Mouse (Mus musculus): ENCODE results near the gene Prkce. TPM values are rescaled to one million over a fixed set of nuclear protein-coding genes. Genes with fewer than 3 reads are reported as not detected.
A peak's percentile ranks its signal among the peaks of the same experiment; 100 is the strongest.

The Prkce gene
- polyA plus RNA-seq, 1 experiment from 2014 or later, result 6.6 TPM

DNA sequence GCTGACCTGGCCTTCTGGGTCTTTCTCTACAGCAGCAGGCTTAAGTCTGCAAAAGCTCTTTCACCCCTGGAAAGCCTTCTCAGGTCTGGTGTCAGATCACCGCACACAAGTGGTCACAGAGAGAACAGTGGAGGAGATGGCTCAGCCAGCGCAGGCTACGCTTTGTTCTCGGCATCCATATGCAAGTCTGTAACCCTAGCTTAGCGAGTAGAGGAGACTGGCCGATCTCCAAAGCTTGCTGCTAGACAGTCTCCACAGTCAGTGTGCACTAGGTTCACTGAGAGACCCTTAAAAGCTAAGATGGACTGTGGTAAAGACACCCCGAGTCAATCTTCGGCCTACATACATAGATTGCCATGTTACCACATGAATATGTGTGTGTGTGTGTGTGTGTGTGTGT is 164.2 kb downstream of the Prkce start:
- ATAC-seq (no peak), DNase-seq (ENCODE audit: low read depth, low spot score) (no peak)
- no peak for TF ChIP-seq CTCF (IDR thresholded peaks at IDR 0.05)
- in situ Hi-C loops (cut with MboI; ENCODE audit: low pct_unique_long_range_greater_than_20kb), result no loop called here
- CTCF ChIA-PET, result no interaction called here
- no peaks in the 10 kb centered on the region for H3K27me3 ChIP-seq
- POLR2A ChIA-PET, result interaction anchor here (0.7 kb wide), 1 partner anchor 157 kb away, joined by 4 read pairs; no protein-coding TSS in a partner anchor

DNA sequence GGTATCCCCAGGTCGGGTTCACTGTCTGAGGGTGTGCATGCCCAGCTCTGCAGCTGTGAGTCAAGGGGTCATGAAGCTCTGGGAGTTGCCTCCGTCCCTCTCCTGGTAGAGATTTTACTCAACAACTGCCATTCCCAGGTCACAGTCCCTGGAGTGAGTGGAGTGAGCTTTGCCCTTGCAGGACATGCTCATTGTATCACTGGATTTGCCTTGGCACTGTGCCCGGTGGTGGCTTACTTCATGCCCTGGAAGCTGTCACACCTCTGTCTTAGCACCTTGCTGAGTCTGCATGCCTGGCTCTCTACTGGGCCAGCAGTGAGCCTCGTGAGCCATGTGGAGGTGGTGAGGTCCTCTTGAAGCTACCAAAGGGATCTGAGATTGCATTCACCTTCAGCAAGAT is 167.4 kb downstream of the Prkce start:
- no peak for TF ChIP-seq CTCF (IDR thresholded peaks at IDR 0.05)
- CTCF ChIA-PET, result interaction anchor here (1.2 to 3.2 kb wide), 2 partner anchors 10 to 21 kb away, joined by 3 to 9 read pairs; no protein-coding TSS in a partner anchor
- in situ Hi-C loops (cut with MboI; ENCODE audit: low pct_unique_long_range_greater_than_20kb), result no loop called here
- POLR2A ChIA-PET, result no interaction called here
- DNase-seq (ENCODE audit: low read depth, low spot score), result no peak
- ATAC-seq, result no peak
- no peaks in the 10 kb centered on the region for H3K27me3 ChIP-seq

DNA sequence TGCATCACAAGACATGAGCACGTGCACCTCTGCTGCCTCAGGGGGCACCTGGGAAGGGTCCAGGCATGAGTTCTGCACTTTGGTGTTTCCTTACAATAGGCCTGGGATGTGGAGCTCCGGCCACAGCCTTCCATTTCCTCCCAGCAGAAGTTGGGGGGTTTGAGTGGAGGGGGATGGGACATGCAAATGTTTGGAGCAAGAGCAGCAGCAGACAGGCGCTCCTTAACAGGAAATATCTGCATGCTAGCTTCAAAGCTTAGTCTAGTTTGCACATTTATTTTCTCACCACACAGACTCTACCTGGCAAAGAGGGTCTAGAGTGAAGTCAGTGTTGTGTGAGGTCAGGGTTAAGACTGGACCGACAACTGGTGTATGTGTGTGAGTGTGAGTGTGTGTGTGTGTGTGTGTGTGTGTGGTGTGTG is 169.1 kb downstream of the Prkce start:
- DNase-seq (ENCODE audit: low read depth, low spot score) (no peak), ATAC-seq (no peak)
- TF ChIP-seq CTCF (IDR thresholded peaks at IDR 0.05), result no peak
- H3K27me3 ChIP-seq, result no peaks in the 10 kb centered on the region
- ChIA-PET POLR2A (no interaction called here), CTCF (interaction anchor here (0.7 kb wide), 1 partner anchor 108 kb away, joined by 3 read pairs; no protein-coding TSS in a partner anchor)
- in situ Hi-C loops (cut with MboI; ENCODE audit: low pct_unique_long_range_greater_than_20kb), result no loop called here

DNA sequence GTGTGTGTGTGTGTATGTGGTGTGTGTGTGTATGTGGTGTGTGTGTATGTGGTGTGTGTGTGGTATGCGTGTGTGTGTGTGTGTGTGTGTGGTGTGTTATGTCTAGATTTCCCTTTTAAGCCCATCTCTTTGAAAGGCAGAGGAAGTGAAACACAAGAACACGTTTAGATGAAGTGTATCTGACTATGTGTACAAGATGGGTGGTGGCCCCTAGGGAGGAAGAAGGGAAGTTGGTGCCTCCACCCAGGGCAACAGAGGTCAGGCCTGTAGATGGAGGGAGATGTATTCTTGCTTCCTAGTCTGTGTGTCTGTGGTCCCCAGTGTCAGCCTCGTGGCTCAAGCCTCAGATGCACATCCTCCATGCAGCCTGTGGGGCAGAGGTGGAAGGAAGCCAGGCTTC is 169.5 kb downstream of the Prkce start:
- in situ Hi-C loops (cut with MboI; ENCODE audit: low pct_unique_long_range_greater_than_20kb), result no loop called here
- ChIA-PET CTCF (no interaction called here), POLR2A (no interaction called here)
- no peaks in the 10 kb centered on the region for H3K27me3 ChIP-seq
- no peak for DNase-seq (ENCODE audit: low read depth, low spot score)
- no peak for ATAC-seq
- no peak for TF ChIP-seq CTCF (IDR thresholded peaks at IDR 0.05)

DNA sequence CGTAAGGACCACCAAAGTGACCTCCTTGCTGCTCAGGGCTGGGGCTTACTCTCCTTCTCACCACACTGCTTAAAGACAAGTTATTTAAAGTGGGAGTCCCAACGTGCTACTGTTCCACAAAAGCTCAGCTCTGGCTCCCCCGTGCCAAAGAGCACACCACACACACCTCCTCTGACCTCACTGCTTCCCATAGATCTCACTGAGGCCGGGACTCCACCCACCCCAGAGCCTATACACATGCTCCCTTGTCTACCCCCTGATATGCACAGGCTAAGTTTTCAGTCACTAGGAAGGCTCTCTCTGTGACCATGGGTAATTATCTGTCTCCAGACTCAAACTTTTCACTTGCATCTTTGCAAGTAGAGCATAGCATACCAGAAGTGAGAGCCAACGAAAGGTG is 170.7 kb downstream of the Prkce start:
- DNase-seq (ENCODE audit: low read depth, low spot score) (no peak), ATAC-seq (no peak)
- no peaks in the 10 kb centered on the region for H3K27me3 ChIP-seq
- in situ Hi-C loops (cut with MboI; ENCODE audit: low pct_unique_long_range_greater_than_20kb), result no loop called here
- no peak for TF ChIP-seq CTCF (IDR thresholded peaks at IDR 0.05)
- ChIA-PET POLR2A (no interaction called here), CTCF (no interaction called here)

DNA sequence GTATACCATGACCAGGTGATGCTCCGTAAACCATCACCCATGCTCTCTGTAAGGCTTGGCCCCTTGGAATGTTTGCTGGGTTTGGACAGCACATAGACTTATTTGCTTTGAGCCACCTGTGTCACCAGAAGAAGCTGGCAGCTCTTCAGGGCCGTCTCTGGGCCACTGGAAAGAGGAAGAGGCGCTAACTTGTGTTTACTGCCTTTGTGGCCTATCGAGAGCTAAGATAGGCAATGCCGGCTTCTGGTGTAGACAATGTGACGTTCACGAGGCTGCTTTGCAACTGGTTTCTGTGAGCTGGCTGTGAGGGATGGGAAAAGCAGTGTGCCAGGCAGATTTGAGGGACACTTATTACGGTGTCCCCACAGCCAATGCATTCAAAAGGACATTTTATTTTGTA is 176.4 kb downstream of the Prkce start:
- CTCF ChIA-PET, result no interaction called here
- no peak for TF ChIP-seq CTCF (IDR thresholded peaks at IDR 0.05)
- no peaks in the 10 kb centered on the region for H3K27me3 ChIP-seq
- DNase-seq (ENCODE audit: low read depth, low spot score) (no peak), ATAC-seq (no peak)
- in situ Hi-C loops (cut with MboI; ENCODE audit: low pct_unique_long_range_greater_than_20kb), result no loop called here
- POLR2A ChIA-PET, result no interaction called here

DNA sequence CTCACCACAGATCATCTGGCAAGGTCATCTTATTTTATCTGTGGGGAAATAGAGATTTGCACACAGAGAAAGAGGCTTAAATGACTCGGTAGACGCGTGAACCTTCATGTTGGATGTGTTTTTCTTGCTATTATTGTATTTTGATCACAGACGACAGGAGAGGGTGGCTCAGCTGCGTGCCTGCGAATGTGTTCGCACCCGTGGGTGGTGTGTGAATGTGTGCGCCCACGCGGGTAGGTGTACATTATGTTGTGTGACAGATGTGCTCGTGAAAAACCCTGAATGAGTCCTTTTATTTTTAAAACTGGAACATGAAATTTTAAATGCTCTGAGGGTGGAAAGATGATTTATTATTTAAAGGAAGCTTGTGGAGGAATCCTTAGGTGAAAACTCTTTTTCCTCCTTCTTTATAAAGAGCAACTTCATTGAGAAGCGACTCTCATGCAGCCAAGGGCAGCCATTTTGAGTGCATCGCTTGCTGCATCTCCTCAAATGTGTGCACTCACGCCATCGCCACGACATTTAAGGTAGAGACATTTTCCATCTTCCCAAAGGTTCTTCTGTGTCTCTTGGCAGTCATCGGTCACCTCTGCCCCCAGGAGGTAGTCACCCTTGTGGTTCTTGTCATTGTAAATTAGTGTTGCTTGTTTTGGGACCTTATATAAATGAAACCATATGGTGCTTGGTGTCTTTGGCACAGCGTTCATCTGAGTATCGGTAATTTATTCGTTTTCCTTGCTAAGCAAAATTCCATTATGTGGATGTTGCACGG is 177.8 kb downstream of the Prkce start:
- ATAC-seq, result no peak
- no peaks in the 10 kb centered on the region for H3K27me3 ChIP-seq
- no peak for TF ChIP-seq CTCF (IDR thresholded peaks at IDR 0.05)
- DNase-seq (ENCODE audit: low read depth, low spot score), result no peak
- ChIA-PET POLR2A (no interaction called here), CTCF (no interaction called here)
- in situ Hi-C loops (cut with MboI; ENCODE audit: low pct_unique_long_range_greater_than_20kb), result no loop called here

DNA sequence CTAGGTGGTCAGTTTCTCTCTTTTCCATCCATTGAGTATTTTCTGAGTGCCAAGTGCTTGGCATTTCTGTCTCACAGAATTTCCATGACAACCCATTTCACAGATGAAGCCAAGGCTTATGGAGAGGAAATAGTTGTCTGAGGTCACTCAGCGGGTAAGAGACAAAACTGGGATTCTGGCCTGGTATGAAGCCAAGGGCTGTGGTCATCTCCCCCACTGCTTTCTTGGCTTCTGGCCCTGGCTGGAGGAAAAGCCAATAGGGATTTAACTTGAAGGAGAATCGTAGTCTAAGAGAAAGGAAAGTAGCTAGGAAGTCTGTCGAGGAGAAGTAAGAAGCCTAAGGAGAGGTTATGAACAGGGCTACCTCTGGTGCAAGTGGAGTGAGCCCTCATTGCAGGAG is 182.7 kb downstream of the Prkce start:
- no peak for TF ChIP-seq CTCF (IDR thresholded peaks at IDR 0.05)
- peak; percentile 83 for DNase-seq (ENCODE audit: low read depth, low spot score)
- POLR2A ChIA-PET, result no interaction called here
- CTCF ChIA-PET, result interaction anchor here (1.0 kb wide), 1 partner anchor 8 kb away, joined by 3 read pairs; no protein-coding TSS in a partner anchor
- no peaks in the 10 kb centered on the region for H3K27me3 ChIP-seq
- peak; percentile 78 for ATAC-seq
- in situ Hi-C loops (cut with MboI; ENCODE audit: low pct_unique_long_range_greater_than_20kb), result no loop called here

DNA sequence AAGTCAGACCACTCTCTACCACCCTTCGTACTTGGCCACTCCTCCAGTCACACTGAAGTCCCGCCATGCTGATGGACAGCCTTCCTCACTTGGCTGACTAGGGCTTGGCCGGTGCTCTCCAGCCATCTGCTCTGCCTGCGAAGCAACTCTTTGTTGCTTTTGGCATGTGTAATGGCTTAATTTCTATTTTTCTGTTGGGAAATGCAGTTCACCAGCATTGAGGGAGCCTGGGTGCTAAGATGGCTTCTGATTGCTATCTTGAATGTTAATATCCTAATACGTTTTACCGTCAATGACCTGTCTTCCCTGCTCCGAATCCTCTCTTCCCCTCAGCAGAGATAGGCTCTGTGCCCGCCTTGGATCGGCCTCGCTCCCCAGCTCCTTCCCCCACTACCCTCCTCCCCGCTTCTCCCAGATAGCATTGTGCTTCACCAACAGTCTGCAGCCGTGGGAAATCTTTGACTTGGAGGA is 183.2 kb downstream of the Prkce start:
- ATAC-seq (peak; percentile 63), DNase-seq (ENCODE audit: low read depth, low spot score) (peak; percentile 25)
- H3K27me3 ChIP-seq, result no peaks in the 10 kb centered on the region
- in situ Hi-C loops (cut with MboI; ENCODE audit: low pct_unique_long_range_greater_than_20kb), result no loop called here
- ChIA-PET POLR2A (interaction anchor here (0.6 kb wide), 1 partner anchor 21 kb away, joined by 3 read pairs; no protein-coding TSS in a partner anchor), CTCF (interaction anchor here (1.0 kb wide), 1 partner anchor 8 kb away, joined by 3 read pairs; no protein-coding TSS in a partner anchor)
- no peak for TF ChIP-seq CTCF (IDR thresholded peaks at IDR 0.05)

DNA sequence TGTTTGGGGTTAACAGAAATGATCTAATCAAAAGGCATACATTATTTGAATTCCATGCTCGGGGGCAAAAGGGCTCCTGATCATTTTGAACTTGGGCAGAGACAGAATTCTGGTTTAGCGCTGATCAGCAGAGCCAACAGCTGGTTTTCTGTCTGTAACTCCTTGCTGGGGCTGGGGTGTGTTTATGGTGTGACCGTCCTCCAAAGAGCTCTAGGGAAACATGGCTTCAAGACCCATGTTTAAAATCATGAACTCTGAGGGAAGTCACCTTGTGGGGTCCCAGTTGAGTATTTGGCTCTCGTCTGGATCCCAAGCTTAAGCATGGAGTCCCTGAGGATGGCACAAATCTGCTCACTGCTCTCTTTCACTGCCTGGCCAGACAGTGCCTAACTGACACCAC is 183.7 kb downstream of the Prkce start:
- ATAC-seq, result no peak
- H3K27me3 ChIP-seq, result no peaks in the 10 kb centered on the region
- ChIA-PET CTCF (no interaction called here), POLR2A (interaction anchor here (0.6 to 0.7 kb wide), 2 partner anchors 87 to 186 kb away, joined by 3 to 4 read pairs; no protein-coding TSS in a partner anchor)
- in situ Hi-C loops (cut with MboI; ENCODE audit: low pct_unique_long_range_greater_than_20kb), result no loop called here
- no peak for TF ChIP-seq CTCF (IDR thresholded peaks at IDR 0.05)
- DNase-seq (ENCODE audit: low read depth, low spot score), result no peak

DNA sequence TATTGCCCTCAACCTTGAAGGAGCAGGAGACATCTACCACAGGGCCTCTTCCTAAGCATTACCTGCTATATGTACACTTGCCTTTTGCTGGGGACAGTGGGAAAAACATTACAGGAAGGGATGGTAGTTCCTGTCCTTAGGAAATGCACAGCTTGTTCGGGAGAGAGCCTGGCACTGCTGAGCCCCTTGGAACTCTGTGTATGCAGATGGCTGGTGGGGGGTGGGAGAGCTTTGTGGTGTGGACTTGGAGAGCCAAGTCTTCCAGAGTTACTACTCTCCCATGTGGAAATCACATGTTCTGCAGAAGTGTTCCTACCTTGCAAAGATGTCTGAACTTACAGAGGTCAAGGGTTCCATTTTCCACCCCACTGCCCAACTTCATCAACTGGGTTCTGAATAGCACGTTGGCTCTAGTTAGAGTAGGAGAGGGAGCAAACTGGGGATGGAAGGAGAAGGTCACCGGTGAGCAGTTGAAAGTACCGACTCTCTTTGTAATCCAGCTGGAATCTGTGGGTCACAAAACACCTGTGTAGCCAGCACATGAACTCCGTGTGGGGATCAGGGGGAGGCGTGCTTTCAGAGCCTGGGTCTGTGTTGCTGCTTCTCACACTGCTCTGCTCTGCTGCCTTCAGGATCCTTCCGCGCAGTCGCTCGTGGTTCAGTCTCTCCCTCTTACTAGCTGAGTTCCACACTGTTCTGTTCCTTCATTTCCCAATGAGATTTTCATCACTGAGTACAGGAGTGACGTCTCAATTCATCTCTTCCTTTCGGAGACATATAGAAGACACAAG is 184.9 kb downstream of the Prkce start:
- ChIA-PET CTCF (interaction anchor here (2.0 kb wide), 1 partner anchor 17 kb away, joined by 7 read pairs; no protein-coding TSS in a partner anchor), POLR2A (no interaction called here)
- no peaks in the 10 kb centered on the region for H3K27me3 ChIP-seq
- ATAC-seq (no peak), DNase-seq (ENCODE audit: low read depth, low spot score) (no peak)
- in situ Hi-C loops (cut with MboI; ENCODE audit: low pct_unique_long_range_greater_than_20kb), result no loop called here
- TF ChIP-seq CTCF (IDR thresholded peaks at IDR 0.05), result no peak
